Mouse (Mus musculus): ENCODE results near the gene Ttl.

- TF ChIP-seq CTCF (IDR thresholded peaks at IDR 0.05; ENCODE audit: control insufficient read depth, insufficient read depth, low read length): no peak
- no peak for TF ChIP-seq POLR2A (IDR thresholded peaks at IDR 0.05; ENCODE audit: borderline replicate concordance, control insufficient read depth, low read depth, low read length)
Observed at GRCm38 (mm10) chr2:129061456-129062059, 4.2 kb upstream of the Ttl start.

Data from bone marrow, adult 2 months (tissue).